Mouse (Mus musculus): ENCODE results near the gene Gm38655.

GRCm38 (mm10) chr17:25219492-25220295, 44.4 kb upstream of the Gm38655 start:
- TF ChIP-seq CTCF (IDR thresholded peaks at IDR 0.05; ENCODE audit: extremely low read depth, insufficient read length, insufficient replicate concordance, low read depth, low read length) (no peak), POLR2A (IDR thresholded peaks at IDR 0.05; ENCODE audit: low read depth, low read length) (no peak)
